Mouse (Mus musculus): ENCODE measurements at regions not wholly inside any gene's neighbourhood (a gene's known extent, or its start where the extent isn't known, plus 50 kb on each side); places are given as distances from the start of the nearest gene placed in this dataset.

DNA sequence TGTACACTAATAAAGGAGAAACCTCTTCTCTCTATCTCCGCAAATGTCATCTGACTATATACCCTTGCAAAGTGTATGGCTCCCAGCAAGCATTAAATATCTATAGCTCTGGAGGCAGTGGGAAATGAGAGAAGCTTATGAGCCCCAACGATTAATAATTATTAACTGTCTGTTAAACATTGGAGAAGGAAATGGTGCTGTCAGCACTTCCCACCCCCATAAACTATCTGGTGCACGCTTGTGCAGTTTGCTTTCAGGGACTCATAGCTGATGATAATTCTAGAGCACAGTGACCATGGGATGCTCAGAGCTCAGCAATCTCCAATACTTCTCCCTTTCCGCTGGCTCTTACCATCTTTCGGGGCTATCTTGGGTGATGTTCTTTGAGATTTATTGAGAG is 541.2 kb downstream of the Grxcr1 start:
- no peak for ATAC-seq (ENCODE audit: extremely low read depth, insufficient number of reproducible peaks, low FRiP score, poor library complexity, severe bottlenecking)

DNA sequence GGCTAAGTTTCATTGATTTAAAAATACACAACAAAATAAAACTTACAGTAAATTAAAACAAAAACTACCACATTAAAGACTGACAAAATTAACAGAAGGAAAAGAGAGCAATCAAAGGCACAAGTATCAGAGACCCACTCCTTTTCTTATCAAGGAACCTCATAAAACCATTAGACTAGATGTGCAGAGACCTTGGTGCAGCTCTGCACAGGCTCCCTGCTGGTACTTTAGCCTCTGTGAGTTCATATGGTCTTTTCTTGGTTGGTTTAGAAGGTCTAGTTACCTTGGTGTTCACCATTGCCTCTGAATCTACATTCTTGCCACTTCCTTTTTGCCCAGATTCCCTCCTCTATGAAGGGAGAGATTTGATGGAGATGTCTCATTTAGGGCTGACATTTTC is 544.2 kb downstream of the Grxcr1 start:
- ATAC-seq (ENCODE audit: extremely low read depth, insufficient number of reproducible peaks, low FRiP score, poor library complexity, severe bottlenecking): no peak

DNA sequence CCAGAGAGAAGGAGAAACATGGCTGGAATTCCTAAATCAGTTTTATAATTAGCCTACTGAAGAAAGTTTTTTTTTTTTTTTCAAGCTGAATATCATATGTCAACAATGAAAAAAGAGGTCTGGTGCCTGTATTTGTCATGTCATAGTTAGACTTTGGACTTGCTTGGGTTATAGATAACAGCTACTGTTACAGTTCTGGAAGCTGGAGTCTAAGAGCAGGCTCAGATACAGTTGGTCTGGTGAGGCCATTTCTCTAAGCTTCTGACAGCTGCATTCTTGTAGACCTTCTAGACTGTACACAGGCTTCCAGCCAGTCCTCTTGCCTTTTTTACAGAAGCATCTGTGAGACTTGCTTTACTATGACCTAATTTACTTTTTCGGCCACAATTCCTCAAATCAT is 546.9 kb downstream of the Grxcr1 start:
- ATAC-seq (ENCODE audit: extremely low read depth, insufficient number of reproducible peaks, low FRiP score, poor library complexity, severe bottlenecking): no peak

GRCm38 (mm10) chr5:68592423-68592822 is 560.8 kb downstream of the Grxcr1 start:
- ATAC-seq (ENCODE audit: extremely low read depth, insufficient number of reproducible peaks, low FRiP score, poor library complexity, severe bottlenecking): no peak

- no peak for ATAC-seq (ENCODE audit: extremely low read depth, insufficient number of reproducible peaks, low FRiP score, poor library complexity, severe bottlenecking)
Measured at GRCm38 (mm10) chr5:68618451-68618850, 586.8 kb downstream of the Grxcr1 start.

- no peak for ATAC-seq (ENCODE audit: extremely low read depth, insufficient number of reproducible peaks, low FRiP score, poor library complexity, severe bottlenecking)
Measured at GRCm38 (mm10) chr5:68635400-68635799, 603.8 kb downstream of the Grxcr1 start.

DNA sequence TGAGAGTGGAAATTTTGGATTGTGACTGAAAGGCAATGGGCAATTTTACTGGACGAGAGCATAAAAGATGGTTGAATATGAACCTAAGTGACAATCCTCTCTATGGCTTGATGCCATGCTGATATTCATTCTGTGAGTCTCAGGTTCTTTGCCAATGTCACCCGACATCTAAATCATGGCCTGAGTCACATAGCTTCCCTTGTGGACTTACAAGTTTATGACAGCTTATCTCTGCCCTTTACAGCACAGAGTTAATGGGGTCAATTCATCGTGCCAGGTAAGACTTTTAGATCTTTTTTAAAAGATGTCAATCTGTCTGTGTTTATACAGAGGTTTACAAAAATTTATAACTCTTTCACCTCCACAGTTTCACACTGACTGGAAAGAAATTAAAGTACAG is 641.2 kb downstream of the Grxcr1 start:
- ATAC-seq (ENCODE audit: extremely low read depth, insufficient number of reproducible peaks, low FRiP score, poor library complexity, severe bottlenecking): no peak

DNA sequence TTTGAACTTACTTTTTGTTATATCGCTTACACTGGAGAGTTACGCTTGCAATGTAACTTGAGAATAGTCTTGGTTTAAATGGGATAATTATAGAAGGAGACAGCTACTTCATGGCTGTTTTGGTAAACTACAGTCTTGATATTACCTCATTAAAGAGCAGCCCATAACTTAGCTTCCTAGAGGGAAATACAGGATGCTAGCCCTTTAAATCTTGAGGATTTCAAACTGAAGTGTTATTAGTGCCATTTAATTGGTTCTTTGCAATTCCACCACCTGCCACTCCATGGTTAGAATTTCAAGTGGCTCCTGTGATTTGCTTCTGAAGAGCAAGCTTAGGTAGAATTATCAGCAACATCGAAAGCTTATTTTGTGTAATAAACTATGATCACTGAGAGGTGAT is 640.1 kb downstream of the Kctd8 start:
- no peak for ATAC-seq (ENCODE audit: extremely low read depth, insufficient number of reproducible peaks, low FRiP score, poor library complexity, severe bottlenecking)

GRCm38 (mm10) chr5:68705411-68706080 is 635.9 kb downstream of the Kctd8 start:
- ATAC-seq (ENCODE audit: extremely low read depth, insufficient number of reproducible peaks, low FRiP score, poor library complexity, severe bottlenecking): no peak

DNA sequence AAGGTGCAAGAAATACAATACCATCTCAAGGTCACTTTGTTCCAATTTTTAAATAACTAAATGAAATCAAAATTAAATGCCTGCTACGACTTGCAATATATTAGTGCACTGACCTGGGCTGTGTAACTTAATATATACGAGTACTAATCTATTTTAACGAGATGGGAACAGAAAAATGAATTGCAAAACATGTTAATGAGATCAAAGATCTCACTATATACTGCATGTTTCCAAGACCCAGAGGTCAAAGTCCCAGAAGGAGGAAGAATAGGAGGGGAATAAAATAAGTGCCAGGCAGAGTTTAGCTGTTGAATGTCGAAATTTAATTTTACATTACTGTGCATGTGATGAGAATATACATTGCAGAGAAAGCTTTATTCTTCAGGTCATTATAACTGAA is 614.7 kb downstream of the Kctd8 start:
- ATAC-seq (ENCODE audit: extremely low read depth, insufficient number of reproducible peaks, low FRiP score, poor library complexity, severe bottlenecking): no peak

DNA sequence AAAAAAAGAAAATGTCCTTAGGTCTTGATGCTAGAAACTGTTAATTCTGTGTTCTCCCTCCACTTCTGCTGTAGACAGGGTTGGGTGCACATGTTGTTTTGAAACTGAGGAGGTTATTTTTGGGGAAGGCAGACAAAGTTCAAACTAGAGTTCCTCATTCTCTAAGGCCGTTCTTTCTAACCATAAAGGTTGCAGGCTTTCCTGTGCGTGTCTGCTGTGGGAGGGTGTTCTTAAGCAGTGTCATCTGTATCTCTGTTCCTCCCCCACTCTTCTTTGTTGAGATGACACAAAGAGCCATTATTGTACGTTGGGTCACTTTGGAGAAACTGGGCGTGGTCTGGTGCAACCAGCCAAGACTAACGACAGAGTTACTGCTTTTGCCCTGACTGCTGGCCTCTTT is 606.3 kb downstream of the Kctd8 start:
- peak; percentile 100 for ATAC-seq (ENCODE audit: extremely low read depth, insufficient number of reproducible peaks, low FRiP score, poor library complexity, severe bottlenecking)

DNA sequence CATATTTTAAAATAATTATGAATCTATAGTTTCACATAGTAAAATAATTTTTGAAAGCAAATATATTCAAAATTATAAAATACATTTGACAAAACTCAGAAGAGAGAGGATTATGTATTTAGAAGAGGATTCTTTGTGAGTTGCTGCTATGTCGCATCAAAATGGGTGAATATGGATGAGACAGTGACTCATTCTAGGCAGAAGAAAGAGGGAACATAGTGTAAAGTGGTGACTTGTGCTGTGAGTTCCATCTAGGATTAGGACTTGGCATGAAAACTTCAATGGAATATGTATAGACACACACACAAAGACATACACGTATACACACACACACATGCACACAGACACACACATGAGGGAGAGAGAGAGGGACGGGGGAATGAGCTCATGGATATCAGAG is 591.0 kb downstream of the Kctd8 start:
- ATAC-seq (ENCODE audit: extremely low read depth, insufficient number of reproducible peaks, low FRiP score, poor library complexity, severe bottlenecking): no peak

DNA sequence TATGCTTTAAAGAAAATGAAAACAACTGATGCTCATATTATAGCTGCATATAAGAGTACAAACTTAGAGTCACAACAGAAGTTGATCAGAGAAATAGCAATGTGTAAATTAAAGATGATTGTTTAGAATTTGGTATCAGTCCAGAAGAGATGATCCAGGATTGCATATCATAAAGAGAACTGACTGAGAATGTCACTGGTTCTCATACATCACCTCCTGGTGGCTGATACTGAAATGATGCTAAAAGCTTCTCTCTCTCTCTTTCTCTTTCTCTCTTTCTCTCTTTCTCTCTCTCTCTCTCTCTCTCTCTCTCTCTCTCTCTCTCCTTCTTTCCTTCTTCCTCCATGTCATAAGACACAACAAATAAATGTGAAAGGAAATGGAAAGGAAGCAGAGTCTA is 588.5 kb downstream of the Kctd8 start:
- peak; percentile 58; the same call in 1 of the 2 replicates for ATAC-seq (ENCODE audit: extremely low read depth, insufficient number of reproducible peaks, low FRiP score, poor library complexity, severe bottlenecking)
